Mouse (Mus musculus) CH12.LX (cell line): Measurements from ENCODE around the gene Zfhx3. TPM values are rescaled to one million over a fixed set of nuclear protein-coding genes. Genes with fewer than 3 reads are reported as not detected.

ENCODE experiments used
- DNase-seq: peaks from one replicate; pipeline ENCODE4 v3.0.0-alpha.2; 2013; ENCODE audit errors: extremely low read depth
- H3K27ac ChIP-seq: 2 replicates; pipeline ENCODE4 v1.5.1; 2012; ENCODE audit warnings: low read depth, mild to moderate bottlenecking, control low read depth, moderate library complexity; ENCODE audit not compliant: insufficient read depth
- H3K27me3 ChIP-seq: replicated peaks from 2 replicates; pipeline ENCODE3; 2012; ENCODE audit warnings: inconsistent platforms
- H3K36me3 ChIP-seq, 2 experiments: replicated peaks in 1 of 2; 2 replicates each; pipeline versions ENCODE3 to v1.6.1; 2012; ENCODE audit warnings: inconsistent platforms in 1 of 2, low read length in 1 of 2, mild to moderate bottlenecking in 1 of 2, mixed read lengths in 1 of 2, moderate library complexity in 1 of 2; ENCODE audit not compliant: control insufficient read depth in 1 of 2, insufficient read depth in 1 of 2
- H3K4me1 ChIP-seq, 2 experiments: 2 replicates each; pipeline ENCODE4 v1.6.1; 2012; ENCODE audit warnings: inconsistent platforms in 1 of 2, moderate library complexity in 1 of 2; ENCODE audit not compliant: insufficient read depth in 2 of 2, control insufficient read depth in 1 of 2
- H3K4me2 ChIP-seq: 2 replicates; pipeline ENCODE4 v1.6.1; 2012; ENCODE audit warnings: low read depth, mild to moderate bottlenecking, control low read depth; ENCODE audit not compliant: poor library complexity, insufficient read depth, severe bottlenecking
- H3K4me3 ChIP-seq, 3 experiments: fragments of 150-350 bp in 1 of 3; sonication (generic) in 1 of 3; replicated peaks in 1 of 3; 2 replicates each; pipeline versions ENCODE3 to v1.5.1; 2011 to 2012; ENCODE audit warnings: low read depth in 2 of 3, low read length in 2 of 3, mild to moderate bottlenecking in 2 of 3, moderate library complexity in 2 of 3, control low read depth in 1 of 3, improper control_type of control experiment in 1 of 3, inconsistent platforms in 1 of 3, mixed read lengths in 1 of 3; ENCODE audit not compliant: poor library complexity in 1 of 3
- H3K79me2 ChIP-seq: replicated peaks from 2 replicates; pipeline ENCODE4 v1.6.1; 2012; ENCODE audit warnings: mild to moderate bottlenecking, moderate library complexity; ENCODE audit not compliant: control insufficient read depth, poor library complexity, insufficient read depth, severe bottlenecking; ENCODE audit errors: extremely low read depth
- H3K9ac ChIP-seq: 2 replicates; pipeline ENCODE4 v1.6.1; 2012; ENCODE audit warnings: low read depth, mild to moderate bottlenecking, control low read depth, moderate library complexity; ENCODE audit not compliant: insufficient read depth
- H3K9me3 ChIP-seq: replicated peaks from 2 replicates; pipeline ENCODE3; 2012; ENCODE audit warnings: low read length, inconsistent platforms, mixed read lengths
- ELF1 ChIP-seq: IDR thresholded peaks from 2 replicates; pipeline ENCODE4 v1.6.1; 2014; ENCODE audit warnings: low read depth, mild to moderate bottlenecking, inconsistent platforms, low read length, improper control_type of control experiment
- ETS1 ChIP-seq: conservative IDR thresholded peaks from 2 replicates; pipeline ENCODE4 v1.6.1; 2012; ENCODE audit warnings: low read depth, mild to moderate bottlenecking, inconsistent platforms, low read length, improper control_type of control experiment, moderate library complexity
- GABPA ChIP-seq: IDR thresholded peaks from 2 replicates; pipeline ENCODE4 v1.6.1; 2012; ENCODE audit warnings: low read depth, low read length, improper control_type of control experiment, inconsistent platforms; ENCODE audit not compliant: insufficient replicate concordance
- KAT2A ChIP-seq: IDR thresholded peaks from 2 replicates; pipeline ENCODE4 v1.6.1; 2012; ENCODE audit warnings: low read length, improper control_type of control experiment, inconsistent platforms; ENCODE audit not compliant: insufficient replicate concordance
- NELFE ChIP-seq: IDR thresholded peaks from 2 replicates; pipeline ENCODE4 v1.6.1; 2011; ENCODE audit warnings: low read depth, low read length, improper control_type of control experiment
- POLR2AphosphoS2 ChIP-seq: IDR thresholded peaks from 2 replicates; pipeline ENCODE4 v1.6.1; 2011; ENCODE audit warnings: low read depth, low read length, improper control_type of control experiment
- ZC3H11A ChIP-seq: IDR thresholded peaks from 2 replicates; pipeline ENCODE4 v1.6.1; 2012; ENCODE audit warnings: low read depth, mild to moderate bottlenecking, inconsistent platforms, low read length, improper control_type of control experiment
- ZNF384 ChIP-seq: IDR thresholded peaks from 2 replicates; pipeline ENCODE4 v1.6.1; 2012; ENCODE audit warnings: low read depth, low read length, improper control_type of control experiment, inconsistent platforms
- dilution Hi-C: fragments of 300-500 bp; cut with MboI; formaldehyde crosslinking; loops from 2 replicates; pipeline ENCODE4 v1.14.3; 2020; ENCODE audit warnings: low sequenced_read_pairs; ENCODE audit not compliant: extremely low pct_unique_long_range_greater_than_20kb, extremely low pct_ligation_motif_present
- in situ Hi-C: fragments of 300-500 bp; cut with MboI; formaldehyde crosslinking; loops from 3 replicates; pipeline ENCODE4 v1.14.3; 2019; ENCODE audit warnings: low sequenced_read_pairs, low pct_ligation_motif_present, low pct_unique_long_range_greater_than_20kb, mixed read lengths
- polyA plus RNA-seq: library from polyadenylated mRNA; unstranded; fragments of >175 nt; gene quantifications from 2 replicates; pipeline ENCODE4 v1.2.1, GENCODE M21; 2012; ENCODE audit warnings: low read depth; ENCODE audit not compliant: insufficient read length
- total RNA-seq, 2 experiments: library from RNA; depleted of rRNA; stranded (reverse); fragments of 300-350 nt in 1 of 2; fragments of >200 nt in 1 of 2; gene quantifications; 2 replicates each; pipeline ENCODE4 v1.2.3; 2012 to 2014

Gene Zfhx3
- total and polyA plus RNA-seq, 3 experiments = 0.05 to 0.76 (median 0.68) TPM

DNA sequence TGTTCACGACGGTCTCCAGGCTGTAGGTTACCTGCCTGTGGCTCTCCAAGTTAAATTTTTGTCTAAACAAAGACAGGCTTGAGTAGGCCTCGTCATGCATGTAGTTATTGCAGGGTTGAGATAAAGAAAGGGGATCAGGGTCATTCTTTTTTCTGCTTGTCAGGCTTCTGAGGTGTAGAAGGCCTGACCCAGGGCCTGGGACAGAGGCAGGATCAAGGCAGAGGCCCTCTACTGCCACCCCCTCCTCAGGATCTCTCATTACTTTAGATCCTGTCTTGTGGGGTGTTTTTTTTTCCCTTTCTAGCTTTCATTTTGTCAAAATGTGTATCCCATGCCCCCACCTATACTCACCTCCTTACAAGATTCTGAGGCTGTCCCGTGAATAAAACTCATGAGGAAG is 770.2 kb downstream of the Zfhx3 start:
- Histone ChIP-seq H3K4me2 (no peak overlapping the region), H3K27me3 (peaks cover 8% of the 10 kb centered on the region)
- in situ Hi-C loops = no loop called here
- dilution Hi-C loops = no loop called here
- no peak; the same call in 1 of the 2 replicates for TF ChIP-seq ZNF384
- no peak for TF ChIP-seq KAT2A
- no peak for TF ChIP-seq ETS1
- TF ChIP-seq, all 38 proteins: peak for 0
- no peak for DNase-seq
- Histone ChIP-seq H3K36me3 (no peaks in the 10 kb centered on the region), H3K9me3 (no peaks in the 10 kb centered on the region), H3K9ac (no peak overlapping the region), H3K27ac (no peak overlapping the region), H3K79me2 (no peaks in the 10 kb centered on the region), H3K4me1 (peaks cover 2 to 55% of the 10 kb centered on the region in 2 experiments; a peak in 3 of 4 replicates), H3K4me3 (no peak overlapping the region)

- Histone ChIP-seq H3K4me2 (peak overlapping the region; percentile 74; the same call in 1 of the 2 replicates), H3K27ac (no peak overlapping the region), H3K9ac (0 out of 2 replicates have a peak overlapping the region, but pooled peaks have one; percentile 80), H3K79me2 (no peaks in the 10 kb centered on the region), H3K36me3 (no peaks in the 10 kb centered on the region), H3K9me3 (no peaks in the 10 kb centered on the region), H3K4me1 (peaks cover 10 to 63% of the 10 kb centered on the region in 2 experiments; a peak in 3 of 4 replicates), H3K27me3 (peaks cover 12% of the 10 kb centered on the region), H3K4me3 (no peak overlapping the region)
- dilution Hi-C loops (no loop called here), in situ Hi-C loops (no loop called here)
- TF ChIP-seq GABPA = no peak
- peak; percentile 30 for TF ChIP-seq ZNF384
- no peak for TF ChIP-seq ZC3H11A
- no peak for TF ChIP-seq POLR2AphosphoS2
- TF ChIP-seq ELF1 = no peak
- DNase-seq = no peak
Observed at GRCm38 (mm10) chr8:108713346-108714142, 771.1 kb downstream of the Zfhx3 start.

GRCm38 (mm10) chr8:108714143-108714635 is 771.7 kb downstream of the Zfhx3 start:
- H3K27ac ChIP-seq = no peak overlapping the region
- TF ChIP-seq NELFE = no peak
- H3K9me3 ChIP-seq = no peaks in the 10 kb centered on the region
- dilution Hi-C loops (no loop called here), in situ Hi-C loops (no loop called here)
- H3K4me3 ChIP-seq = peak overlapping the region in 2 of 3 experiments; percentile 46 to 61
- H3K9ac ChIP-seq = peak overlapping the region; percentile 80
- H3K36me3 ChIP-seq = no peaks in the 10 kb centered on the region
- no peak for DNase-seq
- no peaks in the 10 kb centered on the region for H3K79me2 ChIP-seq
- peak overlapping the region; percentile 74 for H3K4me2 ChIP-seq
- H3K27me3 ChIP-seq = peaks cover 12% of the 10 kb centered on the region
- peaks cover 11 to 63% of the 10 kb centered on the region in 2 experiments; a peak in 3 of 4 replicates for H3K4me1 ChIP-seq
